Mouse (Mus musculus): ENCODE measurements around the gene Abcc2.

Gene Abcc2

DNA sequence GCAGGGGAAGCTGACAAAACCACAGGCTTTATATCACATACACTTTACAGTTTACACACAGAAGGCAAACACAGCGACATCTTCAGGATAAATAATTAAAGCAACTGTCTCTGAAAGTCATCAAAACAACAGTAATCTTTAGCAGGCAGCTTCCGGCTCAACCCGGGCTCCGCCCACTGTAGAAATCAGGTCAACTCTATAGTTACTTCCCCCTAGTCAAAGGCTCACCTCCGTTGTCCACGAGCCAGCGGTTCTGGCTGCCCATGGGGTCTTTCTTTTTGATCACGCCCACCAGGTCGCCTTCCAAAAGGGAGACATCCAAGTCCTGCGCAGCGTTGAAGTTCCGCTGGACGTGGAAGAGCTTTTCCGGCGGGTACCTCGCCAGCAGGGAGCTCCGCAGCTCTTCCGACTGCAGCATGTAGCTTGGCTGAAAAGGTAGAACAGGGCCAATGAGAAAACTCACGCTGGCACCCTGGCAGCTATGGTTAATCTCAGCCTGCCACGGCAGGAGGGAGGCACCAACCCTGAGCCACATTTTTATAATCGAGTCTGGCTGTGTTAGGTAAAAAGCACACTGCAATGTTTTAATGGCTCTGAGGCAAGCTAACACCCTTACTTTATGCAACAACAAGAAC, 70.1 kb downstream of the Abcc2 start:
- peak; percentile 64 for DNase-seq (ENCODE audit: low read depth)

DNA sequence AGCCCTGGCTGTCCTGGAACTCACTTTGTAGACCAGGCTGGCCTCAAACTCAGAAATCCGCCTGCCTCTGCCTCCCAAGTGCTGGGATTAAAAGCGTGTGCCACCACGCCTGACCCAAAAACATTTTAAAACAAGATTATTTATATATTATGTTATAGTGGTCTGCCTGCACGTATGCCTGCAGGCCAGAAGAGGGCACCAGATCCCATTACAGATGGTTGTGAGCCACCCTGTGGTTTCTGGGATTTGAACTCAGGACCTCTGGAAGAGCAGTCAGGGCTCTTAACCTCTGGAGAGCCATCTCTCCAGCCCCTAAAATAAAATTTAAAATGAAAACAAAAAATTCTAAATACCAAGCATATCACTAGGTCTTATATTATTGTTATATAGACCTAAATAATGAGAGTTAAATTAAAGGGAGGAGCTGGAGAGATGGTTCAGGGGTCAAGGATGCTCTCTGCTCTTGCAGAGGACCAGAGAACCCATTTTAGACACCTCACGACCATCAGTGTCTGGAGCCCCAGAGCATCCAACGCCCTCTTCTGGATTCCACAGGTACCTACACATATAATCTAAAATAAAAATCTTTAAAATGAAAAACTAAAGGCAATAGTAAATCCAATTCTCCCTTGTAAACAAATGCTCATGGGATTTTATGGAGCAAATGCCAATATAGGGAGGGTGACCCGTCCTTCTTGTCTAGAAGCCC, 71.0 kb downstream of the Abcc2 start:
- DNase-seq (ENCODE audit: low read depth), result peak; percentile 29

DNA sequence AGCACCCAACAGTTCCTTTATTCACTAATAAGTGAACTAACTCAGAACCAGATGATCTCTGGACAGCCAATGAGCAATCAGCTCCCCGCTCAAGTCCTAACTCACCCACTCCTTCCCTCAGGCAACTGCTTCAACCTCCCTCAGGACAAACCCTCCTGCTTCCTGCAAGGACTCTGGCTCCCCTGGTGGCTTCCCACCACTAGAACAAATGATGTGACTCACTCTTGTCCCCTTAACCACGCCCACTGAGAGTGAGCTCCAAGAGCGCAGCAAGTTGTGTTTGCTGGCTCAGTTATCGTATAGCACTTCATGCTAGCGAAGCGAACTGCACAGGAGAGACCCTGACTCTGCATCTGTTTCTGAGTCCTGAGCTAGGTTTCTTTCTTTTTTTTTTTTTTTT, 75.4 kb downstream of the Abcc2 start:
- peak; percentile 70 for DNase-seq (ENCODE audit: low read depth)

DNA sequence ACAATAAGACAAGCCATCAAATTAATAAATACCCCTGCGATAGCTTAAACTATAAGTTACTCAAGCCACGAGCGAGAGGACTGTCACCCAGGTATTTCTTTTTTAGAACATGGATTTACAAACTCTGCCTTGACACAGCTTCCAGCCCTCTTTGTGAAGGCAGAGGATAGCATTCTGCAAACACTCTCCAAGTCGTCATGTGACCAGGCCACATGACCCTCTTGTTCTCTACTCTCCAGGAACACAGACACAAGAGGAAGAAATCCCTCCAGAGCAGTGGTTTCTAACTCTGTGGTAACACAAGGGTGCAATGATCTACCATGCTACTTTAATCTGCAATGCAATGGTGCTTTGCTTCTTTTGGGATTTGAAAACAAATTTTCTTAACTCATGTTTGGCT, 88.4 kb downstream of the Abcc2 start:
- DNase-seq (ENCODE audit: low read depth), result no peak

DNA sequence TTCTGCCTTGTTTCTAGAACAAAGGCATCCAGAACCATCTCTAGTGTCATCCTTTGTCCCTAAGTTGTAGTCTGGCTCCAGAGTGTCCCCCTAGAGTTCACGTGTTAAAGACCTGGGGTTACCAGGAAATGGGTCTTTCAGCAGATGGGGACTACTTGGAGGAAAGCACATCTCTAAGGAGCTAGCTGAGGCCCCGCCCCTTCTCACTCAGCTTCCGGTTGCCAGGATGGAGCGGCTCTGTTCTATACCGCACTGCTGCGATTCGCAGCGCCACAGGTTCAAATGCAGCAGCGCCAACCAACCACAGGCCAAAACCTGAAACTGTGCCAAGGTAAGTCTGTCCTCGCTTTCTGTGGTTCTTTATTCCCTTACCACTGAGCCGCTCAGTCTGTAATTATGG, 92.4 kb downstream of the Abcc2 start:
- no peak for DNase-seq (ENCODE audit: low read depth)

DNA sequence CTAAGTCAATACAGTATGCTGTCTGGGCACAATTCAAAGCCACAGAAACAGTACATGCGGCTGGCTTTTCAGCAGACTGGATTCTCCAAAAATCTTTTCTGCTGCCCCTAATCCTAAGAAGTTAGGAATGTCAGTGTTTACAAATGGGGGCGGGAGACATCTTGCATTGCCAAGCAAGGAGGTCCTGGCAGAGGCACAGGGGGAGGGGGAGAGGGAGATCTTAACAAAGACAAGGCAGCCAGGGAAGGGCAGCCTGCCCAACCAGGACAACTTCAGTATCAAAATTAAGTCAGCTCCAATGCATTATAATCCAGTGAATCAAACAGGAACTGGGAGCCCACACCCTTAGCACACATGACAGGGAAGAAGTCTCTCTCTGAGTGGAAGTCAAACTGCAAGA, 94.0 kb downstream of the Abcc2 start:
- DNase-seq (ENCODE audit: low read depth), result no peak

DNA sequence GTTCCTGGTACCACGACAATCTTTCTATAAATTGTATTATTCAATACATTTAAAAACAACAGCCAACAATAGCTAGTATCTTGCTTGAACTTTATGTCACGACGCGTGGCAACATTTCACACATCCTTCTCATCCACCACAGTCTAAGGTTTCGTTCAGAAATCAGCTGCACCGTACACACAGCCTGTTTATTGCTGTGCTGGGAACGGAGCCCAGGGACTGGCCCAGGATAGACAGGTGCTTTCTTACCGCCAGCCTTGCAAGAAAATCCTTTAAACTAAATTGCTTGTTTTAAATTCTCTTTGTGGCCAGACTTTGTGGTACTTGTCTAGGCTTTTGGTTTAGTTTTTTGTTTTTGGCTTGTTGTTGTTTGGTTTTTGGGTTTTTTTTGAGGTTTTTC, 95.4 kb downstream of the Abcc2 start:
- no peak for DNase-seq (ENCODE audit: low read depth)

DNA sequence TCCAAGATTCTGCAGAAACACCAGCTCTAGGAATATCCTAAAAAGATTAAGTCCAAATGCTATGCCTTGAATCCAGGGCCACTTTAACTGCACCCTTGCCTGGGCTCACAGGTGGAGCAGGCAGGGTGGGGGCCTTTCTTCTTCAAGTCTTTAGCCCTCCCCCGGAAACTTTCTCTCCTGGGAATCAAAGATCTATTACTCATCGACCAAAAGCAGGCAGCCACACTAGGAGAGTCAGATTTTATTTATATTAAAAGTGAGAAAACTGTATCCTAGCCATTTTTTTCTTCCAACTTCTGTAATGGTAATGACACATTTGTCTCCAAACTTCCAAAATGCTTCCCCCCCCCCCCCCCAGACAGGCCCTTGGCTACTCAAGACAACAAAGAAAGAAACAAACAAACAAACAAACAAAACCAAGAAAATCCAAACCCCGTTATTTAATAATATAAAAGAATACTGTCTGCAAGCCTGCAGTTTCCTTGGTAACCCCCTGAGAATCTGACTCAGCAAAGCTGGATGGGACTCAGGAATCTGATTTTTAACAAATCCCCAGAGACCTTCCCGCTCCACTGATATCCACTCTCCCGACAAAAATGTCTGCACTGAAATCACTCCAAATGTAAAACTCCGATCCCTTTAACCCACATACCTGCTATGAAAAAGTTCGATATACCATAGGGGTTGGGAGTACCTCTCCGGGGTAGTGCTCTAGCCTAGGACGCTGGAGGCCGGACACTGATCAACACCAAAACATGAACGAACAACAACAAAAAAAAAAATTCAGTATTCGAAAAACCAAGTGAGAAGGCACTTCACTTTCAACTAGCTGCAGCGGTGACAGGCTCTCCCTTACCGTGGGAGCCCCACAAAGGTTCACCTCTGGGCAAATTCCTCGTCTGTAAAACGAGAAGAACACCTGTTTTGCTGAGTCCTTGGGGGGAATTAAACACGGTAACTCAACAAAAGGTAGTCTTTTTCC, 96.4 kb downstream of the Abcc2 start:
- DNase-seq (ENCODE audit: low read depth), result no peak

DNA sequence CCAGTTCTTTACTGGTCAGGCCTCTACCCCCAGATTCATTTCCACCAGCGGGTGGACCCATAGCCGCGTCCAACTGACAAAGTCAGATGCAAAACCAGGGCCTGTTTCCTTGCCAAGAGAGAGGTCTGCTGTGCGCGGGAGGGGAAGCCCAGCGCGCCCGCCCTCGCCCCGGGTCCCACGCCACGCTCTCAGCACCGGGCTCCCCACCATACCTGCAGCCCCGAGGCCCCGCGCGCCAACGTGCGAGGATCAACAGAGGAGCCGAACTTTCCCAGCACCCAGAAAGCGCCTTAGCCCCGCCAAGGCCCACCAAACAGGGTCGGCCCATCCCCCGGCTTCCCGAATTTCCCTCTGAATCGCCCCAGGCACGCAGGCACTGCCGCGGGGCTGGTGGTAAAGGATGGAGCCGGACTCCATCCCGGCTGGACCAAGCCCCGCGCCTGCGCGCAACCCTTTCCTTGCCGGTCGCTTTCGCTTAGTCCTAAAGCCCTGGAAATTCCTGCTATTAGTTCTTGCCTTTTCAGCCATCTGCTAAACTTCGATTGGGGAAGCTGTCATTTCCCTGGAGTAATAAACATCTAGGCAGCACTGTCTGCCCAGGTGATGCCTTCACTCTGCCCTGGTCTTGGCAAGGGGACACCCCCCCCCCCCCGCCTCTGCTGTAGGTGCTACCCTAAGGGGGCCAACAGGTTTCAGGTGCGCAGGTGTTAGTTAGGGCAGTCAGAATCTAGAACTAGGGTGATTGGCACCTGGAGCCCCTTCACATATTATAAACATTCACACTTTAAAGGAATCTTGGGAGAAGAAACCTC, 97.6 kb downstream of the Abcc2 start:
- DNase-seq (ENCODE audit: low read depth), result no peak

DNA sequence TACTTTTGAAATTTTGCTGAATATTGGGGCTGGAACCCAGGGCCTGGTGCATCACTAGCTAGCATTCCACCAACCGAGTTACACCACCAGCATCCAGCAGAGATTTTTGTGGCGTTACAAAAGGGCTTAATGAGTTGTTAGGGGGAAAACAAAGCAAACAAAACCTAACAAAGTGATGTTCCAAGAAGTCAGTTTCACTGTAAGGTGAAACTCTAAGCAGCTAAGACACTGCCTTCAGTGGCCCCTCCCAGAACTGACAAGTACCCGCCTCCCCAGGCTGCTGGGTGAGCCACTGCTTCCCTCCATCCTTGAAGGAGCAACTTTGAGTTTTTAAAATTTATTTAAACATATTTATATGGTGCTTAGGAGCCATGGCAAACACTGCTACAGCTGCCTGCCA, 98.4 kb downstream of the Abcc2 start:
- DNase-seq (ENCODE audit: low read depth), result no peak

DNA sequence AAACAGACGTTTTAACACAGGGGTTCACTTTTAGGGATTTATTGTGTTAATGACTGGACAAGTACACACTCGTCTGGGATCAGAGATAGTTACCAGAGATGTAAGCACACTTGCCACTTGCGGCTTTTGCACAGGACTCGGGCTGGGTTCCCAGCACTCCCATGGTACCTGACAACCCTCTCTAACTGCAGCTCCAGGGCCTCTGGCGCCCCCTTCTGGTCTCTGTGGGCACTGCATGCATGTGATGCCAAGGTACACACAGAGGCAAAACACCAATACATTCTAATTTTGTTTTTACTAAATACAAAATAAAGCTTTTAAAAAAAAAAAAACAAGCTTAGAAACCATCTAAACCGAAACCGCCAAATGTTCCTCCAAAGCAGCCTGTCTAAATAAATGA, 99.6 kb downstream of the Abcc2 start:
- no peak for DNase-seq (ENCODE audit: low read depth)

DNA sequence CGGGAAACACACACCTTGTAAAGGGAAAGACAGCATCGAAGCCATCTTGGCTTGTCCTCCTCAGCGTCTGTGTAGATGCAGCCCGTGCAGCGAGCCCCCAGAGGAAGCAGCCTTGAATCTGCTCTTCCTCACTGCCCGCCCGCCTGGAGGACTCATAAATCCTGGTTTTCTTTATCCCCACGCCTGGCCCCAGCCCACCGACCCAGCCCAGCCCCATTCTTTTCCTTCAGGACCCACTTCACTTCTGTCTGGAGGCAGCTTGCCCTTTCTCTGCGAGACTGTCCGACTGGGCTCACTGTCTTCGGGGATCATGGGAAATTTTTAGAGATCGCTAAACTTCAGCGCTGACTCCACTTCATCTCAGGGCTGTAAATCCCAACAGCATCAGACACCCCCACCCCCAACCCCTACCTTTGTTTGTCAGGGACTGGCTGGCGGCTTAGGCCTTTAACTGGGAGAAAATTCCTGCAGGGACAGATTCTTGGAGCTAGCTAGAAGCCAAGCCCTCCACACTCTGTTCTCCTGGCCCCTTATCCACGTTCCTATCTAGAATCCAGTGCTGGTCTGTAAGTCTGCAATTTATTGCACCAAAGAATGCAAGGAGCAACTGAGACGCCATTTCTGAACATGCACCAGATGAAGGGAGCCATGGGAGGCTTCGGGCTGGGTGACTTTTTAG, 101.0 kb downstream of the Abcc2 start:
- DNase-seq (ENCODE audit: low read depth), result no peak

DNA sequence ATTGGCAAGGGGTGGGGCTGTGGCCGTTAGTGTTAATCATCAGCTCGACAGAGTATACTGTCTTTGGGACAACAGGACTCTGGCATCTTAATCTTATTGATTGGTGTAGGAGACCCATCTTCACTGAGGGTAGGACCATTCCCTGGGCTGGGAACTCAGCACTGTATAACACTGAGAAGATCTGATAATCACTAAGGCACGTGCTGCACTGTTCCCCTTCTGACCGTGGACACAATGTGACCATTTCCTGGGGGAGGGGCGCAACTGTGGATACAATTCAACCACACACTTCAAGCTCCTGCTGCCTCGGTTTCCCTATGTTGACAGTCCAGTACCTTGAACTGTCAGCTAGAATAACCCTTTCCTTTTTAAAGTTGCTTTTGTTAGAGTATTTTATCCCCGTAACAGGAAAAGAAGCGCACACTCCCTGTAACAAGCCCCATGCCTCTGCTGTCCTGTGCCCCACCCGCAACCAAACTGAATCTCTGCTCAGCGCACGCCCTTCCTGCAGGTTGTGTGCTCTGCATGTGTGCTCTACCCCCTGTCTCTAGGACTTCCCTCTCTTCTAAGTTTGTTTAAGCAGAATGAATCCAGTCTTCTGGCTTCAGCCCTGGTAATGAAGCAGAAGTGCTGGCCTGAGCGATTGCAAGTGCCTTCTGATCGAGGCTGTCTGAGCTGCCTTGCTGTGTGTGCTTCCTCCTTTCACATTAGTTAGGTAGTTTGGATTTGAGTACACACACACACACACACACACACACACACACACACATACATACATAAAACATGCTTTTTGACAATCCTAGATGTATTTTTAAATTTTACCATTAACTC, 102.9 kb downstream of the Abcc2 start:
- DNase-seq (ENCODE audit: low read depth), result peak; percentile 13

DNA sequence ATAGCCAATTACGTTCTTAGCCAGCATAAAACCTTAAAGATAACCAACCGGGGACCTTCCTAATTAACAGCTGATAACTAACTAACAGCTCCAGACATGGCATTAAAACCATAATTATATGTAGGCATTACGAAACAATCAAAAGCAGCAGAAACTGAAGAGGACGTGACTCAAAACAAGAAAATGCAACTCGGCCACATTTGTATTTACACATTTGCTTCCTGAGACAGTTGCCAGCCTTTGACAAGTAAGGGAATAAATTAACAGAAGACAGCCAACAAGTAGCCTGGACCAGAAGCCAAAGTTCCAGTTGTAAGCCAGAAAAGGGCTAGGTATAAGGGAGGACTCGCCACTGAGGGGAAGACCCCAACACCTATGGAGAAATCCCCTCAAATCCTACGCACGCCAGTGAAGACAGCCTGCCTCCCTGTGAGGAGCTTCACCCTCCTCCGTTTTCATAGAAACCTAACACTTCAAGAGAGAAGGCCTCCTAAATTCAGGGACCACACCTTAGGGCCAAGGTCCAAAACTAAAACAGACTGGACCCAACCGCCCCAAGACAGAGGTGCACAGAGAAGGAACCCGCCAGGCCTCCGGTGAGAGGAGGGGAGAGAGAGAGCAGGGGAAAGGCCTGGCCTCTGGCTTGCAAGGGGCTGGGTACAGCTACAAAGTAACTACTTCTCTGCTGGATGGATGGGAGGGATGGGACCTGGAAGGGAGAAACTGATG, 104.5 kb downstream of the Abcc2 start:
- DNase-seq (ENCODE audit: low read depth), result no peak

DNA sequence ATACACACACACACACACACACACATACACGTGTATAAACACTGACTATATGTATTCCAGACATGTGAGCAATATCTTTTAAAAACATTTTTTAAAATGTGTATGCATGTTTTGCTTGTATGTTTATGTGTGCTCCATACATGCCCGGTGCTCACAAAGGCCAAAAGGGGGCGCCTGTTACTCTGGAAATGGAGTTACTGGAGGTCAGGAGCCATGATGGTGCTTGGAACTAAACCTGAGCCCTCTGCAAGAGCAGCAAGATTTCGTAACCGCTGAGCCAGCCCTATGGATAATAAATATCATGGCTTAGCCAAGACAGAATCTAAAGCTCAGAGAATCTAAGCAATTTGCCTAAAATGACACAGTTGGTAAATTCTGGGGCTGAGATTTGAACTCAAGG, 105.2 kb downstream of the Abcc2 start:
- no peak for DNase-seq (ENCODE audit: low read depth)

DNA sequence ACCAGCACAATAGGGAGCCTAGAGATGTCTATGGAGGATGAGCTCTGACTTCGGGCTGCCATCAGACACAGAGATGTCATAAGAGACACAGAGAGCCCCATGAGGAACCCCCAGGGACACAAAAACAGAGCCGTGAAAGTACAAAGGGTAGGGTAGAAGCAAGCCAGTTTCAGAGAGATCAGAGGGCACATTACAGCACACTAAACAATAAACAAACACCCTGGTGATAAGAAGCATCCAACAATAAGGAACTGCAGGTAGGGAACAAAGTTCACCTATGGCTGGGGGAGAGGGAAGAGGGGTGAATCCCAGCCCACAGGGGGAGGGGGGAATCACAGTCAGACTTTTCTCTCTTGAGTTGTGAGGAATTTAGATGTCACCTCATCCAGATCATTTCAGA, 105.7 kb downstream of the Abcc2 start:
- no peak for DNase-seq (ENCODE audit: low read depth)
